Mouse (Mus musculus): ENCODE measurements at regions not wholly inside any gene's neighbourhood (a gene's known extent, or its start where the extent isn't known, plus 50 kb on each side); places are given as distances from the start of the nearest gene placed in this dataset.
"Not testable (repeated sequence)": the region's sequence is repeated elsewhere in the genome, so short reads cannot be mapped to it uniquely, and the experiment has no call there.

GRCm38 (mm10) chr3:34709553-34709952 is 59.3 kb downstream of the Sox2 start:
- DNase-seq (ENCODE audit: low read depth, low spot score) = no peak

- DNase-seq (ENCODE audit: low read depth, low spot score) = not testable (repeated sequence)
Observed at GRCm38 (mm10) chr3:34712137-34712536, 61.9 kb downstream of the Sox2 start.

- DNase-seq (ENCODE audit: low read depth, low spot score) = no peak
Observed at GRCm38 (mm10) chr3:34722506-34722905, 72.3 kb downstream of the Sox2 start.

GRCm38 (mm10) chr3:34726955-34727354 is 76.8 kb downstream of the Sox2 start:
- no peak for DNase-seq (ENCODE audit: low read depth, low spot score)

- no peak for DNase-seq (ENCODE audit: low read depth, low spot score)
Observed at GRCm38 (mm10) chr3:34728282-34728681, 78.1 kb downstream of the Sox2 start.

GRCm38 (mm10) chr3:34734966-34735365 is 84.8 kb downstream of the Sox2 start:
- no peak for DNase-seq (ENCODE audit: low read depth, low spot score)

- DNase-seq (ENCODE audit: low read depth, low spot score) = no peak
Observed at GRCm38 (mm10) chr3:34738001-34738400, 87.8 kb downstream of the Sox2 start.

GRCm38 (mm10) chr3:34738938-34739337 is 88.7 kb downstream of the Sox2 start:
- DNase-seq (ENCODE audit: low read depth, low spot score) = no peak

- no peak for DNase-seq (ENCODE audit: low read depth, low spot score)
Observed at GRCm38 (mm10) chr3:34739693-34740092, 89.5 kb downstream of the Sox2 start.

GRCm38 (mm10) chr3:34740110-34740509 is 89.9 kb downstream of the Sox2 start:
- DNase-seq (ENCODE audit: low read depth, low spot score) = no peak

- no peak for DNase-seq (ENCODE audit: low read depth, low spot score)
Observed at GRCm38 (mm10) chr3:34745181-34745736, 95.1 kb downstream of the Sox2 start.

- DNase-seq (ENCODE audit: low read depth, low spot score) = no peak
Observed at GRCm38 (mm10) chr3:34747499-34748093, 97.4 kb downstream of the Sox2 start.

- DNase-seq (ENCODE audit: low read depth, low spot score) = no peak
Observed at GRCm38 (mm10) chr3:34749989-34750388, 99.8 kb downstream of the Sox2 start.

GRCm38 (mm10) chr3:34751551-34751950 is 101.3 kb downstream of the Sox2 start:
- DNase-seq (ENCODE audit: low read depth, low spot score) = no peak

- no peak for DNase-seq (ENCODE audit: low read depth, low spot score)
Observed at GRCm38 (mm10) chr3:34753557-34753956, 103.4 kb downstream of the Sox2 start.

- DNase-seq (ENCODE audit: low read depth, low spot score) = no peak
Observed at GRCm38 (mm10) chr3:34754781-34755180, 104.6 kb downstream of the Sox2 start.

- not testable (repeated sequence) for DNase-seq (ENCODE audit: low read depth, low spot score)
Observed at GRCm38 (mm10) chr3:34755282-34755681, 105.1 kb downstream of the Sox2 start.

GRCm38 (mm10) chr3:34756632-34757031 is 106.4 kb downstream of the Sox2 start:
- no peak for DNase-seq (ENCODE audit: low read depth, low spot score)

GRCm38 (mm10) chr3:34757130-34757529 is 106.9 kb downstream of the Sox2 start:
- DNase-seq (ENCODE audit: low read depth, low spot score) = no peak

GRCm38 (mm10) chr3:34757813-34758510 is 107.8 kb downstream of the Sox2 start:
- DNase-seq (ENCODE audit: low read depth, low spot score) = no peak

- no peak for DNase-seq (ENCODE audit: low read depth, low spot score)
Observed at GRCm38 (mm10) chr3:34759942-34760640, 109.9 kb downstream of the Sox2 start.

- no peak for DNase-seq (ENCODE audit: low read depth, low spot score)
Observed at GRCm38 (mm10) chr3:34761162-34761769, 111.1 kb downstream of the Sox2 start.
